Mouse (Mus musculus): ENCODE results near the gene Rtn4ip1. TPM values are rescaled to one million over a fixed set of nuclear protein-coding genes. Genes with fewer than 3 reads are reported as not detected.

Gene Rtn4ip1
- 7.5 and 9.2 TPM in 2 replicates for polyA plus RNA-seq (2015; fragmentation: Nextera tagmentation; extraction: Ambion mirVana)

DNA sequence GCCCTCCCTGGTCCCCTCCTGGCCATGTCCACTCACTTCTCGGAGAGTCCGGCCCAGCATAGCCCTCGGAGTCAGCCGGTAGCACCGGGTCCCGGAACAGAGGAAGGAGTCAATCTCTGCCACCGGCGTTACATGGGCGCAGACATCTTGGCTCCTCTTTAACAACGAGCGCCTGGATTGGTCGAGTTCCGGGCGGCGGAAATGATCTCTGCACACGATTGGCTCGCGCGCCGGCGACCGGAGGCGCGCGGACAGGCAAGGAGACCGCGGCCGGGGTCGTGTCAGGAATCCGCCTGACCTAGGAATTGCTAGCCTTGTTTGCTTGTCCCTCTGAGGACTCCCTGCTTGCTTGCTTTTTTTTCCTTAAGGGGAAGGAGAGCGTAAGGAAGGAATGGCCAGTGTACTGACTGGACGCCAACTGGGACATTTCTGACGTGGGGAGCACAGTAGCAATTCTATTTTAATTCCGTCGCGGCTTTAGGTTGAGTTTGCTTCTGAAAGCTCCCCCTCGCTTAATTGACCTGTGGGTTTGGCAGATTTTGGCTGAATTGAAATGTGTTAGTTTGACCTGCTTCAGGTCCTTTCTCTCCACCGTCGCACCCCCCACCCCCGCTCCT is at the start of gene Rtn4ip1, which contains the start of gene Qrsl1:
Gene Rtn4ip1, plus strand, starts transcription at position 230 of the 617 bp plus-strand sequence.
Gene Qrsl1, minus strand, starts transcription at position 168 of the 617 bp plus-strand sequence.
- peak; percentile 97 for ATAC-seq
- H3K4me2 ChIP-seq (replicated peaks; ENCODE audit: low read depth): peak within 1 kb of the TSS; percentile 66

GRCm38 (mm10) chr10:43851898-43852297 is 49.7 kb upstream of the Rtn4ip1 start:
- H3K9ac ChIP-seq (ENCODE audit: low read depth, low read length): no peak overlapping the region
- 81% methylated on average over 5 of the region's 5 CpGs for WGBS
- no peaks in the 10 kb centered on the region for H3K36me3 ChIP-seq (ENCODE audit: control insufficient read depth, insufficient read depth)
- H3K4me3 ChIP-seq (ENCODE audit: low read depth, low read length): no peak overlapping the region
- no peak for ATAC-seq
- TF ChIP-seq CTCF (IDR thresholded peaks at IDR 0.05; ENCODE audit: low read depth): no peak
- no peaks in the 10 kb centered on the region for H3K27me3 ChIP-seq (replicated peaks; ENCODE audit: control insufficient read depth, insufficient read depth, low read length)
- H3K9me3 ChIP-seq (ENCODE audit: control insufficient read depth): no peaks in the 10 kb centered on the region
- no peak overlapping the region for H3K4me2 ChIP-seq (replicated peaks; ENCODE audit: low read depth)
- H3K4me1 ChIP-seq (replicated peaks; ENCODE audit: control insufficient read depth, insufficient read depth, low read length): no peaks in the 10 kb centered on the region
- no peak overlapping the region for H3K27ac ChIP-seq (ENCODE audit: low read depth, low read length)

More for the DNA sequence above, at the start of gene Rtn4ip1, which contains the start of gene Qrsl1:
- no peaks in the 10 kb centered on the region; the same call in 1 of the 2 replicates for H3K4me1 ChIP-seq (replicated peaks; ENCODE audit: control insufficient read depth, insufficient read depth, low read length)
- peak within 1 kb of the TSS; percentile 76 for H3K4me3 ChIP-seq (ENCODE audit: low read depth, low read length)
- TF ChIP-seq CTCF (IDR thresholded peaks at IDR 0.05; ENCODE audit: low read depth): no peak; the same call in 1 of the 2 replicates
- no peaks in the 10 kb centered on the region for H3K27me3 ChIP-seq (replicated peaks; ENCODE audit: control insufficient read depth, insufficient read depth, low read length)
- under 1% methylated on average over 40 of the region's 40 CpGs for WGBS
- peak within 1 kb of the TSS; percentile 67; the same call in 1 of the 2 replicates for H3K27ac ChIP-seq (ENCODE audit: low read depth, low read length)
- no peaks in the 10 kb centered on the region for H3K36me3 ChIP-seq (ENCODE audit: control insufficient read depth, insufficient read depth)
- H3K9me3 ChIP-seq (ENCODE audit: control insufficient read depth): no peaks in the 10 kb centered on the region
- H3K9ac ChIP-seq (ENCODE audit: low read depth, low read length): peak within 1 kb of the TSS; percentile 59

DNA sequence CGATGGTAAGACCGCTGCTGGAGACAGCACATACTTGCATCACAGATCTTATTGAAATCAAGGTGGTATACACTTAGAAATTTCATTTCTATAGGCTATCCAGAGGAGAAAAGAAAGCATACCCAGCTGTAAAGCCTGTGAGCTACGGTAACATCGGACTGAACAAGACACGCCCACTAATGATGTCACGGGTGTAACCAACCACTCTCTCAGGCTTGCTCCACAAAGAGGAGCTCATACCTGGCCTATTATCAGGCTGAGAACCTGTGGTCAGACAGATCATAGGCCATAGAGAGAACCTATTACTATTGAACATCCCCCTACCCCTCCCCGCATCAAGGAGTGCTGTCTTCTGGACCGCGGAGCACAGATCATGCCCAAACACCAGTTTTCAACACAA is 45.7 kb upstream of the Rtn4ip1 start:
- Histone ChIP-seq H3K4me1 (replicated peaks; ENCODE audit: control insufficient read depth, insufficient read depth, low read length) (no peaks in the 10 kb centered on the region), H3K36me3 (ENCODE audit: control insufficient read depth, insufficient read depth) (no peaks in the 10 kb centered on the region), H3K27me3 (replicated peaks; ENCODE audit: control insufficient read depth, insufficient read depth, low read length) (no peaks in the 10 kb centered on the region), H3K9me3 (ENCODE audit: control insufficient read depth) (no peaks in the 10 kb centered on the region), H3K27ac (ENCODE audit: low read depth, low read length) (no peak overlapping the region), H3K9ac (ENCODE audit: low read depth, low read length) (no peak overlapping the region), H3K4me3 (ENCODE audit: low read depth, low read length) (no peak overlapping the region), H3K4me2 (replicated peaks; ENCODE audit: low read depth) (no peak overlapping the region)
- WGBS: 93% methylated on average over 9 of the region's 9 CpGs
- ATAC-seq: no peak
- TF ChIP-seq CTCF (IDR thresholded peaks at IDR 0.05; ENCODE audit: low read depth): no peak

- H3K4me2 ChIP-seq (replicated peaks; ENCODE audit: low read depth): no peak overlapping the region
- no peaks in the 10 kb centered on the region for H3K9me3 ChIP-seq (ENCODE audit: control insufficient read depth)
- H3K27ac ChIP-seq (ENCODE audit: low read depth, low read length): no peak overlapping the region
- H3K27me3 ChIP-seq (replicated peaks; ENCODE audit: control insufficient read depth, insufficient read depth, low read length): no peaks in the 10 kb centered on the region
- no peak for TF ChIP-seq CTCF (IDR thresholded peaks at IDR 0.05; ENCODE audit: low read depth)
- no peaks in the 10 kb centered on the region for H3K4me1 ChIP-seq (replicated peaks; ENCODE audit: control insufficient read depth, insufficient read depth, low read length)
- no peak for ATAC-seq
- no peak overlapping the region for H3K9ac ChIP-seq (ENCODE audit: low read depth, low read length)
- H3K36me3 ChIP-seq (ENCODE audit: control insufficient read depth, insufficient read depth): no peaks in the 10 kb centered on the region
- WGBS: 78% methylated on average over 3 of the region's 3 CpGs
- no peak overlapping the region for H3K4me3 ChIP-seq (ENCODE audit: low read depth, low read length)
Measured at GRCm38 (mm10) chr10:43856351-43856750, 45.3 kb upstream of the Rtn4ip1 start.

- no peaks in the 10 kb centered on the region for H3K27me3 ChIP-seq (replicated peaks; ENCODE audit: control insufficient read depth, insufficient read depth, low read length)
- H3K9me3 ChIP-seq (ENCODE audit: control insufficient read depth): no peaks in the 10 kb centered on the region
- no peaks in the 10 kb centered on the region for H3K36me3 ChIP-seq (ENCODE audit: control insufficient read depth, insufficient read depth)
- ATAC-seq: no peak
- WGBS: 75% methylated on average over 10 of the region's 10 CpGs
- H3K4me3 ChIP-seq (ENCODE audit: low read depth, low read length): no peak overlapping the region
- TF ChIP-seq CTCF (IDR thresholded peaks at IDR 0.05; ENCODE audit: low read depth): peak; percentile 85
- no peak overlapping the region for H3K9ac ChIP-seq (ENCODE audit: low read depth, low read length)
- H3K4me1 ChIP-seq (replicated peaks; ENCODE audit: control insufficient read depth, insufficient read depth, low read length): no peaks in the 10 kb centered on the region
- H3K27ac ChIP-seq (ENCODE audit: low read depth, low read length): no peak overlapping the region
- no peak overlapping the region for H3K4me2 ChIP-seq (replicated peaks; ENCODE audit: low read depth)
Measured at GRCm38 (mm10) chr10:43870752-43871151, 30.9 kb upstream of the Rtn4ip1 start.

DNA sequence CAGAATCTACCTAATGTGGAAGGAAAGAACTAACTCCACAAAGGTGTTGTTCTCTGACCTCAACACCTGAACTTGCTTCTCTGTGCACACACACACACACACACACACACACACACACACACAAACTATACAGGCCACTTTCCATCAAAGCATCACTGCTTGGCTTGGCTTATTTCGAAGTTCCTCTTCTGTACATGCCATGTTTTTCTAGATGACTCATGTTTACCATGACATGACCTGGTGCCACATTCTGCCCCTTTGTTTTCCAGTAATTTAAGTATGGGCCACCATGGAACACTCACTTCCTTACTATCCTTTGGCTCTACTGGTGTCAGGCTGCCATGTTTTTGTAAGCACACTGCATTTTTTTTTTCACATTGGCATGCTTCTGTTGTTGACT is 30.1 kb upstream of the Rtn4ip1 start:
- Histone ChIP-seq H3K4me1 (replicated peaks; ENCODE audit: control insufficient read depth, insufficient read depth, low read length) (no peaks in the 10 kb centered on the region), H3K27me3 (replicated peaks; ENCODE audit: control insufficient read depth, insufficient read depth, low read length) (no peaks in the 10 kb centered on the region), H3K27ac (ENCODE audit: low read depth, low read length) (no peak overlapping the region), H3K4me2 (replicated peaks; ENCODE audit: low read depth) (no peak overlapping the region), H3K9me3 (ENCODE audit: control insufficient read depth) (no peaks in the 10 kb centered on the region), H3K4me3 (ENCODE audit: low read depth, low read length) (no peak overlapping the region), H3K9ac (ENCODE audit: low read depth, low read length) (no peak overlapping the region), H3K36me3 (ENCODE audit: control insufficient read depth, insufficient read depth) (peaks cover 6% of the 10 kb centered on the region; the same call in 1 of the 2 replicates)
- no peak for TF ChIP-seq CTCF (IDR thresholded peaks at IDR 0.05; ENCODE audit: low read depth)
- 91% methylated on average over 1 of the region's 1 CpGs for WGBS
- no peak for ATAC-seq
